Mouse (Mus musculus) mesoderm, embryonic 11.5 days (tissue): ENCODE results near the gene Guca1b.

Experiments used
- DNase-seq: peaks from one replicate; pipeline ENCODE4 v3.0.0-alpha.2; 2012; ENCODE audit warnings: low read depth, low spot score

The Guca1b gene

DNA sequence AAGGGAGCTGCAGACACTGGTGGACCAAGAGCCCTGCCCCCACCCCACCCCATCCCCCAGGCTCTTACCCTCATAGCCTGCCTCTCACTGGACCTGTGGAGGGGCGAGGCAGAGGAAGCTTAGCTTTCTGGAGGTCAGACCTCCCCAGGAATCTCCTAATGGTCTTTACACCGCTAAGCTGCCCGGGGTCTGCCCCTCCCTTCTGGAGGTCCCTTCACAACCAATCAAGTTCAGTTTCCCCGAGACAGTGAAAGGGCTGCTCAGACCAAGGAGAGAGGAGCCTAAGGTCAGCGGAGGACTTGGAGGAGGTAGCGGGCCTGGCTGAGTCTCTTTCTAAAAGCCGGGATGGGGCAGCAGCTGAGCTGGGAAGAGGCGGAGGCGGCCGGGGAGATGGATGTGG, at the start of gene Guca1b:
Gene Guca1b (plus strand): TSS at position 249 of the 400 bp plus-strand sequence.
- no peak for DNase-seq

DNA sequence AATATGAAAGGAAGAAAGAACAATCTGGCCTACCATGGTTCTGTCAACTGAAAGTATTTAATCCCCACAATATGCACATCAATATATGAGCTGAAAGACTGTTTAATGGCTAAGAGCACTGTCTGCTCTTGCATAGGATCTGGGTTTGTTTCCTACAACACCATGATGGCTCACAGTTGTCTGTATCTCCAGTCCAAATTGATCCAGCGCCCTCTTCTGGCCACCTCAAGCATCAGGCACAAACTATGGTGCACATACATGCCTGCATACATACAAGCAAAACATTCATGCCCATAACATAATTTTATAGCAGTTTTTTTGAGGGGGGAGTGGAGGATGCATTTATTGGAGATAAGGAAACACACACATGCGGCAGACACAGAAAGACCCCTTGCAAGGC, 42.1 kb upstream of the Guca1b start:
- no peak for DNase-seq

DNA sequence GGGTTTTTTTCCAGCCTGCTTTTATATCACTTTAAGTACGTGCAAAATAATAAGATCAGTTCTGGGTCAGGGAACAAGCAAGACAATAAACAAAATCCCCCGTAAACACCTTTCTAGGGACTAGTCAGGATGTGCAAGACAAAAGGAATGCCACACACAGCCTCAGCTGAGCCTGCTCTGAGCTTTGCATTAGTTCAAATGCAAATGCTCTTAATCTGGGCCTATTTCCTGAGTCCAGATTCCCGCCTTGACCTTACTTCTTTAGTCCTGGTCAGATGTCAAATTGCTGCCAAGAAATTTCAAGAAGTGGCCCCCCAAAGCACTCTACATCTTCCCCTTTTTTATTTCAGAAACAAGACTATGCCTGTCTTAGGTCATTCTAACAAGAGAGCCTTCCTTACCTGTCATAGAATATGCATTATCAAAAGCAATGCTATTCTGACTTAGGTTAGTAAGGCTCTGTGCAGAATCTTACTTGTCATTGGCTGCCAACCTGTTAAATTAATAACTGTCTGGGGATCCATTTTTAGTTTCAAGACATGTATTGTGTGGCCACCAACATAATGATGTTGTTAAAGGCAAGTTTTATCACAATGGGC, 35.4 kb upstream of the Guca1b start:
- DNase-seq: no peak

DNA sequence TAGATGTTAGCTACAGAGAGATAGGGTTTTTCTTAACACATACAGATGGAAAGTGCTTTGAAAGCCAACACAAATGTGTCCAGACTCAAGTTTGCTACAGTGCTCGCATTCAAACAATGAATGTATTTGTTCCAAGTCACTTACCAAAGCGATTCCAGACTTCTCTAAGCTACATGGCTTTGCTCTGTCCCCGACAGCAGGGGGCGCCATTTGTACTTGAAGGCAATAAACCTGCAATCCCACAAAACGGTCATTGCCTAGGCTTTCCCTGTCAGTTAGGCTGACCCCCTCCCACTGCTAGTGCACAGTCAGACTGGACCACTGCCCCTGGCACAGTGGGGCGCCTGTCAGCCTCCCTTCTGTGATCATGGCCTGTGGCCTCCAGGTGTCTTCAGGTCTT, 25.2 kb upstream of the Guca1b start:
- peak; percentile 43 for DNase-seq

DNA sequence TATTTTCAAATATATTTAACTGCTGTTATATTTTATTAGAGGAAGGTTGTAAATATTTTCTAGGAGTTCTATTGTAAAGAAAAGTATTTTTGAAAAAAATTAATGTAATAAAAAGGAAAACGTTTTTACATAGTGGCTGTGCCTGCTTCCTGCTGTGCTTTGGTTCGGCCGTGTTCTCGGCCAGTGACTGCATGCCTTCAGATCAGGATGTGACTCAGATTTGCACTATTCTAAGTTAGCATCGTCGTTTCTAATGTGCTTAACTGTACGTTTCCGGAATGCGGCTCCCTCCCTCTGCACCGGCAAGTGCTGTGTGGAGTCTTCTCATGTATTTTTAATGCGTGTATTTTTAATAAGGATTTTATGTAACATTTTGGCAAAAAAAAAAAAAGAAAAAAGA, 23.9 kb upstream of the Guca1b start:
- DNase-seq: no peak

DNA sequence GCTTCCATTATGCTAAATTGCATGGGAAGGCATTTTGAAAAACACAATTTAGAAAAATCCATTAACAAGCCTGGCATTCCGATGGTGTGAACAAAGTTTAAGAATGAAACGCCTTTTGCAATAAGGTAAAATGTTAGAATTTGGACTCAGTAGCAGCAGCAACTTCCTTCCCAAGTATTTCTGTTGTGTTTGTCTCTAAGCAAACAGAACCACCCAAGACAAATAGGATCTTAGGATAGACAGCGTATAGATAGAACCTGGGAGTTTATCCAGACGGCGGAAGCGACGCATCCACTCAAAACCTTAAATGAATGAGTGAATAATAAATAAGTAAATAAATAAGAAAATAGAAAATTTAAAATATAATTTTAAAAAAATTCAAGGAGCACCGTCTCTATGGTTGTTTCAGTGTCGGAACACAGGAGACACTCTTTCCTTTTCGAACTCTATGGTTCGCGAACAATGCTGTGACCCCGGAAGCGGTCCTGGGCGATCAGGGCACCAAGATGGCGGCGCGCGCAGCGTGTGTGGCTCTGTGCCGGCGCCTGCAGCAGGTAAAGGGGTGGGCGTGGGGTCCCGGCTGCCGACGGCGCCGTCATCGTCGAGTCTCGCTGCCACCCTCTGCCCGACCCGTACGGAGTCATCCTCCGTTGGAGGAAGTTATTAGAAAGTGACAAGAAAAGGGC, 16.6 kb upstream of the Guca1b start, which contains the start of gene Mrps10:
Gene Mrps10 (plus strand): TSS at position 487 of the 686 bp plus-strand sequence.
- DNase-seq: peak; percentile 92

DNA sequence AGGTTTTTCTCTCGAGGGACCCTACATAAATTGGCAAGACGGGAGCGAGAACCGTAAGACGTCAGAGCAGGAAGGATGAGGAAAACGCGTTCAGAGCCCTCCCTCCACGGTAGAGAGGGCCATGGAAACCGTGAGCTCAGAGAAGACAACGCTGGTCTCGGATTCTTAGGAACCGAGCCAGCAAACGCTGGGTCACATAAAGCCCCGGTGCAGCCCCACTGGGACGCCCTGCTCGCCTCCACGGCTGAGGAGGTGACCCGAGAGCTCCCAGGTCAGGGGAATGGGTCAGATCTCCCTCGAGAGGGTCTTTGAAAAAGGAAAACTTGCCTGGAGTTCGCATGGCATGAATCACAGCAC, 16.1 kb upstream of the Guca1b start:
- no peak for DNase-seq

DNA sequence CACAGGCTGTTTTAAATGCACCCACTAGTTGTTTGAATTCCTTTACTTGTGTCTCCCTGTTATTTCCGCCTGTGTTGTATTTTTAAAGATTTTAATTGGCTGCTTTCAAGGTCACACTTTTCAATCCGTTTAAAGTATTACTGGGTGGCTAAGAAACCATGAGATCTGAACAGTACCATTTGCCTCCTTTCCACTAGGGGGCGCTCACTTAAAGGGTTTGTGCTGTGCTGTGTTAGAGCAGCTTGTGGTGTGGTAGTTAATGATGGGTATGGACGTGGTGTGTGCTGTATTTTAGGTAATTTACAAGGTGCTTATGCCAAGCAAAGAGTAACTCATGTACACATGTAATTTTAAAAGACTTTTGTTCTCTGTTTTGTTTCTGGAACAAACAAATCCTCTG, 13.7 kb upstream of the Guca1b start:
- DNase-seq: peak; percentile 39

DNA sequence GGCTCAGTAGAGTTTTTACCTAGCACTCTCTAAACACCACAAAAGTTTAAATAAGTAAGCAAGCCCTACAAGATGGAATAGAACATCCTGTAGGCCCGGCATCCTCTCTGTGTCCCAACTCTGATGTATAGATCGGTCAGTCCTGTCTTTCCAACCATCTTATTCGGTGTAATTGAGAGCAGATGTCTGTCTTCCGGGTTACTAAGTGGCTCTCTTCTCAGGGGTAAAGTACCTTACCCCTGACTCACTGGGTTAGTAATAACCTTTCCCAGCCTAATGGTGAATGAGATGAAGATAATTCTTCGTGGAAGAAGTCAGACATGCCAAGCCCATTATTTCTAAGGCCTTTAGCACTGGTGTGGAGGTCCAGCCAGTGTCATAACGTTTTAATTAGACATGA, 11.2 kb upstream of the Guca1b start:
- DNase-seq: no peak

DNA sequence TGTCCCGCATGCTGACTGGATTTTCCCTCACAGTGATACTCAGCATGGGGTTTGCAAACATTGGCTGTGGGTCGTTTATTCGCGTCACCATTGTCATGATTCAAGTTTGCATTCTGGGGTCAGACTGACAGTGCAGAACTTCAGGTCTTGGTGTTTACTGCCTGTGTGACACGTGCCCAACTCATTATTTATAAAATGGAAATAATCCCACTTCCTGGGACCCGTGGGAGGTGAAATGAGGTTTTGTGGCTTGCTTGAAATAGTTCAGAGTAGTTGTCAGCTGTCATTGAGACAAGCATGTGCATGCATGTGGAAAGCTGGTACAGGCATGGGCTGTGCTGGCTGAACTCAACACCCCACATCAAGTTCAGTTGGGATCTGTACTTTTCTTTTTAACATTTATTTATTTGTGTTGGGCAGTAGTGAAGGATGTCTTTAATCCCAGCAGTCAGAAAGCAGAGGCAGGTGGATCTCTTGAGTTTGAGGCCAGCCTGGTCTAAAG, 8.4 kb upstream of the Guca1b start:
- no peak for DNase-seq

DNA sequence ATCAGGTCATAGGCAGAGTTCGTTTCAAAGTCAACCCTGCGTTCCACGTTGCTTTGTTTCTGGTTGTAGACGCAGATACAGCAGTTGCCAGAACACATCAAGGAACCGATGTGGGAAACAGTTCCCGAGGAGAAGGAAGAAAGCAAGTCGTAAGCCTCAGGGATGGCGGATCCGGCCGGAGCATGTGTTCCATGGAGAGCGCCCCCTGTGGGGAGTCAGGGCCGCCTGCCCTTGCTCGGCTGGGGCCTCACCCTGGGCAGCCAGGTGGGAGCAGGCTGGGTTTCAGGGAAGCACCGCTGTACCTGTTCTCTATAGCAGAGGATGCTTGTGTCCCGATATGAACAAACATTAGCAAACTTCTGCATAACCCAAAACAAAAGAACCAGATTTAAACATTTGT, 7.1 kb upstream of the Guca1b start:
- no peak for DNase-seq

DNA sequence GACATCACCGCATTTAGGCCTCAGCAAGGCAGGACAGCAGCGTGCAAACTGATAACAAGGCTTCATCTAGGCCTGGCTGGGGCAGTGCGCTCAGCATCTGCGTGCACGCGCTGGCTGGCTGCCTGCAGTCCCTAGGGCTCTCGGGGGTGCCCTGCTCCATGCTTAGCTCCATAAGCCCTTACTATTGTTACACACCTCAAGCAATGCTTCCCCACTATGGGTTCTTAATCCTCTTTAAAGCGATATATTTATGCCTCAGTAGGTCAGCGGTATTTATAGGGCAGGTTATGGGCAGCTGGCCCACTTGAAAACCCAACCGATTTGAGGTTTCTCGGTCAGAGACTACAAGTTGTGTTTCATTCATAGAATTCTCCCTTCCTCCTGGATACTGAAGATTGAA, 3.3 kb upstream of the Guca1b start:
- DNase-seq: no peak

DNA sequence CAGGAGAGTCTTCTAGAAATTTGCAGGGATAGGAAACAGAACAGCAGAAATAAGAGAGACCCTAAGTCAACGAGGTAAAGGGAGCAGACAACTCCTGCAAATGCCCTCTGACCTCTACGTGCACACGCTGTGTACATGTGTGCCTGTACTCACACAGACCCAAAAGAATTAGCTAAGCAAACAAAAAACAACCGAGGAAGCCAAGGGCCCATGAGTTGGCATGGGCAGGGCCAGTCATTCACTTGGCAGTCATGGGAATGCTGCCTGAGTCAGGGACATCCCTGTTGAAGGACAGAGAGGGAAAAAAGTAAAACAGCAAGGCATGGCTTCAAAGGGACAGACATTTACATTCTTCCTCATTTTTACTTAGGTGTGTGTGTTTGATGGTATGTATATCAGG, 1.9 kb upstream of the Guca1b start:
- DNase-seq: no peak

DNA sequence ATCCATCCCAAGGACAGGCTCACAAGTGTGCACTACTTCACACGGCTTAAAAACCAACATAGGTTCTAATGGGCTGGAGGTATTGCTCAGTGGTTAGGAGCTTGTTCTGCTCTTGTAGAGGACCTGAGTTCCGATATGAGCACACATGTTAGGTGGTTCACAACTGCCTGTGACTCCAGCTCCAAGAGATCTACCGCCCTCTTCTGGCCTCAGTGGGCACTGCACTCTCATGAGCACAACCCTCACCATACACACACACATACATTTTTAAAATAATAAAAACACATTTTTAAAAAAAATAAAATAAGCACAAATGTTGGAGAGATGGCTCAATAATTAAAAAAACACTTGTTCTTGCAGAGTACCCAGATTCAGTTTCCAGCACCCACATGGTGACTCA, 1.1 kb upstream of the Guca1b start:
- no peak for DNase-seq

DNA sequence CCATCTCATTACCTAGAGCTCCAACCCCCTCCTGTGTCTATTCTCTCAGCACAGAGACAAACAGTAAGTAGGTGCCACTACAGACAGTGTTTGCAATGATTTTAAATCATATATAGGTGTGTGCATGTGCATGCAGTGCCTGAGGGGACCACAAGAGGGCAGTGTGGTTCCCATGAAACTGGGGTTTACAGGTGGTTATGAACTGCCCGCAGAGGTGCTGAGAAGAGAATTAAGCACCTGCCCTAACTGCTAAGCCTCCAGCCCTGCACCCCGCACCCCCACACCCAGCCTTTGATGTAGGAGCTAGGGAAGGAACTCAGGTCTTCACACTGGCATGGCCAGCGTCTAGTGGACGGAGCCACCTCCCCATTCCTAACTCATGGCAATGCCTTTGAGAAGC, 1.5 kb downstream of the Guca1b start:
- peak; percentile 45 for DNase-seq

DNA sequence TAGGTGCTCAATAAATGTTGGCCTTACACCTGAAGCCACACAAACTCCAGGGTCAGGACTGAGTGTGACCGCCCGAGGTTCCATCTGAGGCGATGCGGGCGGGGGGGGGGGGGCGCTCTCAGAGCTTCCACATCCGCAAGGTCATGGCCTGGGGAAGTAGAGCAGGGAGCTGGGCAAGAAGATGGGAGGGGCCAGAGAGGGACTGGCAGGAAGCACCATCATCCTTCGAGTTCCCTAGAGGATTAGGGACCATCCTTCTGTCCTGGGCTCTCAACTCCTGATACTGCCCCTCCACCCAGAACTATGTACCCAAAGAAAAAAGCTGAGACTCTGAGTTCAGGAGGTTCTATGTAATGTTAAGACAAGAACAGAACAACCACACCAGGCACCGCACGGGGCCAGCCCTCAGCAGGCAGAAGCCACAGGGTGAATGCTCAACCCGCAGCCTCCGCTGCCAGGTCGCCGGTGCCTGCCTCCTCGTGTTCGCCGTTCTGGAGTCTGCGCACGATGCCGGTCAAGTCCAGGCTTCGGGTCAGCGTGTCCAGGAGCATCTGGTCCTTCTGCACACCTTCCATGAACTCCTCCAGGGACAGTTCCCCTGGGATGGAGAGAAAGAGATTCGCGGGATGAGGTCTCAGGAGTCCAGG, 9.2 kb downstream of the Guca1b start:
- DNase-seq: no peak

DNA sequence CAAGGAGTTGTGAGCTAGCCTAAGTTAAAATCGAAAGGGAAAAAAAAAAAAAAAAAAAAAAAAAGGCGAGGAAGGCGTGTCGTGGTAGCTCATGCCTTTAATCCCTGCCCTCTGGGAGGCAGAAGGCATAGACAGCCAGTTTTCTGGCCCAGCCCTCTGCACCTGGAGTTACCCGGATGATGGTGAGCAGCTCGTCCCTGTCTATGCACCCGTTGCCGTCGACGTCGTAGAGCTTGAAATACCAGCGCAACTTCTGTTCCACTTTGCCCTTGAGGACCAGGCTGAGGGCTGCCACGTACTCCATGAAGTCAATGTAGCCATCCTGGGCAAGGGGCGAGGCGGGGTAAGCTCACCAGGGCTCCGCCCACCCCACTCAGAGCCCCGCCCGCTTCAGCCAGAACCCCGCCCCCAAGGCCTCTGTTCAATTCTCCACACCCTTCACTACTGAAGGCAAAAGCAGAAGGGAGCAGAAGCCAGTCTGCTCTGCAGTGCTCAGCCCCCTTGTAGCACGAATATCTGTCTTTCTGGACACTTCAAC, 10.3 kb downstream of the Guca1b start:
- peak; percentile 46 for DNase-seq

DNA sequence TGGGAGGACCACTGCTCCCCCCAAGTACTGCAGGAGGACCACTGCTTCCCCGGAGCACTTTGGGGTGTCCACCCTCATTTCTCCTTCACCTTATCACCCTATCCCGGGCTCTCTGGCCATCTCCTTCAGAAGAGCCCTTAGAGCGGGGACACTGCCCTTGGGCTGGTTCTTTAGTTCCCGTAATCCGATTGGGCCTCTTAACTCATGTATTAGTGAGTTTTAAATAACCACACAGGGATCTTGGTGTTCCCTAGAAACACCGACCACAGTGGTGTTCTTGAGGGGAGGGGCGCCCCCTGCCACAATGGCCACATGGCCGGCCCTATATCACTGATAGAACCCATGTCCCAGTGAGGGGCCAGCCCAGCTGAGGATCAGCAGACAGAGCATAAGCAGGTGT, 13.9 kb downstream of the Guca1b start:
- no peak for DNase-seq

DNA sequence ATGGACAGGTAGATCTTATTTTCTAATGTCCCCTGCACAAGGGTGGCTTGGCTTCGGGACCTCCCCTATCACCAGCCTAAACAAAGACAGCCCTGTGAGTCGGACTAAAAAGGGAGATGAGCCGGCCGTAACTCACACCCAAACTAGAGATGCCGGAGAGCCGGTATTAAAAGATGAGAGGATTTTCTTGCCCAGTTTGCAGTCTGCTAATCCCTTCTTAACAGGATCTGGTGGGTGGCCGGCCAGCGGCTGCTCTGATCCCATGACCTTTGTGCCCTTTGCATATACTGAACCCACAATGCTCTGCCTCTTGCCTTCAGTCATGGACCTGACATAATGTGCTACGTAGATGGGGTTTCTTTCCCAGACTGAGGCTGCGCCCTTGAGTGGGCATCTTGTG, 15.3 kb downstream of the Guca1b start, which contains the start of gene Guca1a:
Gene Guca1a (minus strand): TSS at position 134 of the 400 bp plus-strand sequence.
- no peak for DNase-seq

DNA sequence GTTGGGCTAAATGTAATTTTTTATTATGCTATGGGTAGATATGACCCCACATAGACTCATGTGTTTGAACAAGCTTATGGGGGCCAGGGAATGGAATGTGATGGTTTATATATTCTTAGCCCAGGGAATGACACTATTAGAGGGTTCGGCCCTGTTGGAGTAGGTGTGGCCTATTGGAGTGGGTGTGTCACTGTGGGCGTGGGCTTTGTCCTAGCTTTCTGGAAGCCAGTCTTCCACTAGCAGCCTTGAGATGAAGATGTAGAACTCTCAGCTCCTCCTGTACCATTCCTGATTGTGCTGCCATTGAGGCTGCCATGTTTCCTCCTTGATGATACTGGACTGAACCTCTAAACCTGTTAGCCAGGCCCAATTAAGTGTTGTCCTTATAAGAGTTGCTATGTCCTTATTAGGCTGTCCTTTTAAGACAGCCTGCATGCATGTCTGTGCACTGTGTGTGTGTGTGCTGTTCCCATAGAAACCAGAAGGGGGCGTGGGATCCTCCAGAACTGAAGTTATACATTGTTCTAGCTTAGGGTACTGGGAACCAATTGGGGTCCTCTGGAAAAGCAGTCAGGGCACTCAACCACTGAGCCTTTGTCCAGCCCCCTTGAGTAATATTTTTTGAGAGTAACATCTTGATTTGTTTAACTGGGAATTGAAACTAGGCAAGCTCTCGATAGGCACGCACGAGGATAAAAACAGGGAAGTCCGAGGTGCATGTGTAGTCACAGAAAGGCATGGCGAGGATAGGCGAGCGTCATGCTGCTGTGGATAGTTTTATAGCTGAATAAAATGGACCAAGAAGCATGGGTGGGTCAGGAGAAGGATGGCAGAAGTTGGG, 22.7 kb downstream of the Guca1b start:
- DNase-seq: no peak

DNA sequence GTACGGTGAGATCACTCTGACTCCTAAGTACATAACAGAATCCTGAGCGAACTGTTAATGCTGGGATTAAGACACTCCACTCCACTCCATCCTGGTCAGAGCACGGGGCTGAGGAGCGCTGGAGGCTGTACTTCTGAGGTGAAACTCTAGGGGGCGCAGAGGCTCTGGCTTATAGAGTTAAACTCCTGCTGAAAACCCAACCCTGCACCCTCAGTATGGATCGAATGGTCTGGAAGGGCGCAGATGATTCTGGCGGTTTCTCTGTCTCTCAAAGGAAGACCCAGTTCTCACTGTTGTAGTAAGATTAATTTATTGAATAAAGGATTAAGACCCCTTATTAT, 23.3 kb downstream of the Guca1b start:
- DNase-seq: peak; percentile 58
